Mouse (Mus musculus) heart, adult 2 months (tissue): ENCODE data around the gene Atraid.

Source experiments
- CTCF ChIP-seq: fragments of 200-600 bp; IDR thresholded peaks from 2 replicates; pipeline ENCODE4 v1.8.1; 2022; ENCODE audit warnings: antibody characterized with exemption, mild to moderate bottlenecking, moderate library complexity
- EP300 ChIP-seq: fragments of 200-500 bp; IDR thresholded peaks from 2 replicates; pipeline ENCODE4 v1.6.1; 2011; ENCODE audit warnings: low read depth, low read length, control low read depth; ENCODE audit not compliant: insufficient read depth
- POLR2A ChIP-seq: fragments of 200-500 bp; IDR thresholded peaks from 2 replicates; pipeline ENCODE4 v1.6.1; 2011; ENCODE audit warnings: mild to moderate bottlenecking, low read depth, low read length, control low read depth; ENCODE audit not compliant: insufficient read depth

DNA sequence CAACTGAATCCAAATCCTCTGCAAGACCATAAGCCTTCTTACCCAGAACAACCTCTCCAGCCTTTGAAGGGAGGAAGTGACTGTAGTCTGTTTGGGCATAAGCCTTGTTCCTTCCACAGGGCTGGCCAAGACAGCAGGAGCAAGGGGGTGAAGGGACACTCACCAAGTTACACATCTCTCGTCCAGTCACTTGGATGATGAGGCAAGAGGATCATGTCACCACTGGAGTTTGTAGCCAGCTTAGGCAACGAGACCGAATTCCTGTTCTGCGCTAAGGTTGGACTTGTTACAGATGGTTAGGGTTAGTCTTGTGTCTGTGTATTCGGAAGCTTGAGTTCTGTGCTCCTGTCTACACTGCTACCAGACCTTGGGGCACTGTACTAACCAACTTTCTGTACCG, 13.4 kb upstream of the Atraid start:
- TF ChIP-seq CTCF (no peak), POLR2A (no peak), EP300 (no peak)
